Comparison of ENCODE assay signal across 9 mouse cellular contexts in genomic region chr11:106663838-106664237, GRCm38 (mm10). TPM values are rescaled to one million over a fixed set of nuclear protein-coding genes. Genes with fewer than 3 reads are reported as not detected.
A peak's percentile ranks its signal among the peaks of the same experiment; 100 is the strongest.
DNase-seq lines count a peak whose midpoint lies in the region; ATAC-seq and TF ChIP-seq lines count a peak whose summit lies in the region.
"Had no signal": no experiment of that assay in that cellular context is flagged by ENCODE, and none has a peak within 500 bp of the region (broad histone marks: within the 10 kb centered on the region; RNA-seq: fewer than 3 reads in every experiment).

No protein-coding gene starts in this region.

- H3K4me3 ChIP-seq in gastrocnemius, adult 2 months = no peak overlapping the region
- H3K4me3 ChIP-seq in kidney, postnatal 0 days (replicated peaks; ENCODE audit: low read depth, low read length) = no peak overlapping the region
- no peak overlapping the region for H3K4me3 ChIP-seq in ES-Bruce4 (ENCODE audit: low read depth, low read length)
- H3K4me3 ChIP-seq in embryonic facial prominence, embryonic 15.5 days (replicated peaks) = no peak overlapping the region
- H3K4me3 ChIP-seq in thymus, adult 2 months (ENCODE audit: control insufficient read depth, insufficient read depth, low read length) = no peak overlapping the region

- H3K27me3 ChIP-seq in kidney, postnatal 0 days (ENCODE audit: insufficient read depth, low read length) = no peaks in the 10 kb centered on the region
- no peaks in the 10 kb centered on the region for H3K27me3 ChIP-seq in ES-Bruce4 (ENCODE audit: control insufficient read depth, insufficient read depth, low read length, poor library complexity, severe bottlenecking)
- no peaks in the 10 kb centered on the region for H3K27me3 ChIP-seq in embryonic facial prominence, embryonic 15.5 days
- H3K27me3 ChIP-seq in thymus, adult 2 months (ENCODE audit: control insufficient read depth, insufficient read depth, low read length) = no peaks in the 10 kb centered on the region

- H3K9ac ChIP-seq in kidney, postnatal 0 days (ENCODE audit: low read depth, low read length) = no peak overlapping the region
- peak overlapping the region; percentile 11; the same call in 1 of the 2 replicates for H3K9ac ChIP-seq in ES-Bruce4 (ENCODE audit: low read depth, poor library complexity, severe bottlenecking)
- no peak overlapping the region for H3K9ac ChIP-seq in embryonic facial prominence, embryonic 15.5 days

- WGBS in kidney, postnatal 0 days = 67% methylated on average over 6 of the region's 6 CpGs
- 54% methylated on average over 6 of the region's 6 CpGs for WGBS in embryonic facial prominence, embryonic 15.5 days
- 87% methylated on average over 6 of the region's 6 CpGs for WGBS in thymus, adult 2 months

- no peak for TF ChIP-seq CTCF in gastrocnemius, adult 2 months (IDR thresholded peaks at IDR 0.05)
- TF ChIP-seq CTCF in kidney, postnatal 0 days (IDR thresholded peaks at IDR 0.05; ENCODE audit: low read depth) = no peak
- TF ChIP-seq CTCF in ES-Bruce4 (IDR thresholded peaks at IDR 0.05; ENCODE audit: low read depth, low read length) = no peak
- no peak for TF ChIP-seq CTCF in thymus, adult 2 months (IDR thresholded peaks at IDR 0.05; ENCODE audit: borderline replicate concordance, control insufficient read depth, extremely low read depth, insufficient read depth, low read length, poor library complexity)

- H3K4me1 ChIP-seq in kidney, postnatal 0 days (replicated peaks; ENCODE audit: insufficient read depth, low read length) = peaks cover 10% of the 10 kb centered on the region
- H3K4me1 ChIP-seq in ES-Bruce4 (ENCODE audit: control insufficient read depth, insufficient read depth, low read length) = peaks cover 7% of the 10 kb centered on the region
- peaks cover 33% of the 10 kb centered on the region for H3K4me1 ChIP-seq in embryonic facial prominence, embryonic 15.5 days
- H3K4me1 ChIP-seq in thymus, adult 2 months (replicated peaks; ENCODE audit: control insufficient read depth, insufficient read depth, low read length) = peaks cover 76% of the 10 kb centered on the region

- H3K4me2 ChIP-seq in kidney, postnatal 0 days (ENCODE audit: low read length) = no peak overlapping the region
- H3K4me2 ChIP-seq in embryonic facial prominence, embryonic 15.5 days (replicated peaks) = no peak overlapping the region

- intact Hi-C loops in gastrocnemius, adult 2 months (cut with DNase I) = no loop called here

- H3K27ac ChIP-seq in gastrocnemius, adult 2 months = peak overlapping the region; percentile 71
- H3K27ac ChIP-seq in kidney, postnatal 0 days = 0 out of 2 replicates have a peak overlapping the region, but pooled peaks have one; percentile 1
- H3K27ac ChIP-seq in ES-Bruce4 (ENCODE audit: insufficient read depth, low read length) = no peak overlapping the region
- 0 out of 2 replicates have a peak overlapping the region, but pooled peaks have one; percentile 17 for H3K27ac ChIP-seq in embryonic facial prominence, embryonic 15.5 days (replicated peaks)
- no peak overlapping the region; the same call in 1 of the 2 replicates for H3K27ac ChIP-seq in thymus, adult 2 months (ENCODE audit: control insufficient read depth, insufficient read depth, low read length)

- no peaks in the 10 kb centered on the region for H3K9me3 ChIP-seq in kidney, postnatal 0 days (replicated peaks; ENCODE audit: low read length)
- no peaks in the 10 kb centered on the region for H3K9me3 ChIP-seq in ES-Bruce4 (replicated peaks; ENCODE audit: control insufficient read depth, insufficient read depth, low read length, poor library complexity, severe bottlenecking)
- no peaks in the 10 kb centered on the region for H3K9me3 ChIP-seq in embryonic facial prominence, embryonic 15.5 days (replicated peaks)

- no peaks in the 10 kb centered on the region for H3K36me3 ChIP-seq in kidney, postnatal 0 days (ENCODE audit: insufficient read depth, low read length)
- 0 out of 2 replicates have a peak, but pooled peaks cover 2% of the 10 kb centered on the region for H3K36me3 ChIP-seq in ES-Bruce4 (ENCODE audit: control insufficient read depth, insufficient read depth, low read length, poor library complexity, severe bottlenecking)
- no peaks in the 10 kb centered on the region for H3K36me3 ChIP-seq in embryonic facial prominence, embryonic 15.5 days
- H3K36me3 ChIP-seq in thymus, adult 2 months (ENCODE audit: control insufficient read depth, insufficient read depth, low read length) = peaks cover 3% of the 10 kb centered on the region

- ATAC-seq in kidney, postnatal 0 days (replicated peaks; ENCODE audit: low FRiP score, low read depth) = no peak
- no peak for ATAC-seq in embryonic facial prominence, embryonic 15.5 days (ENCODE audit: insufficient number of reproducible peaks, low FRiP score, low TSS enrichment, low read depth)

- TF ChIP-seq POLR2A in ES-Bruce4 (IDR thresholded peaks at IDR 0.05; ENCODE audit: insufficient read depth, low read length) = no peak
- TF ChIP-seq POLR2A in thymus, adult 2 months (IDR thresholded peaks at IDR 0.05; ENCODE audit: control insufficient read depth, extremely low read depth, insufficient read depth, low read length, poor library complexity) = no peak

- DNase-seq in gastrocnemius, adult 2 months = no peak
- no peak for DNase-seq in gastrocnemius, postnatal 4 days (ENCODE audit: low spot score in 2 of 2)
- no peak for DNase-seq in kidney, postnatal 0 days (ENCODE audit: low spot score)
- no peak for DNase-seq in kidney, adult 8-10 months
- DNase-seq in thymus, adult 2 months = no peak
- DNase-seq in adrenal gland, adult 2 months = no peak
- DNase-seq: retina, postnatal 1 day had no signal

- TF ChIP-seq EP300 in ES-Bruce4 (IDR thresholded peaks at IDR 0.05; ENCODE audit: insufficient read depth, low read depth, low read length) = no peak

RNA-seq across cellular contexts. Expression of gene Tex2, which starts 50.6 kb away (rescaled TPM):
- 10 to 100 TPM; 59.2 to 65.5 TPM for total RNA-seq in gastrocnemius, adult 2 months (2021)
- 10 to 100 TPM; 20.1 to 21.7 TPM for total RNA-seq in gastrocnemius, postnatal 4 days (2021)
- 8.4 and 9.0 TPM in 2 replicates for polyA plus RNA-seq in kidney, postnatal 0 days (2015; fragmentation: Nextera tagmentation; extraction: Ambion mirVana)
- 28.8 and 31.3 TPM in 2 replicates for polyA plus RNA-seq in ES-Bruce4 (2011; ENCODE audit: insufficient read depth, insufficient read length, low read depth, missing spikeins)
- 11.7 and 11.9 TPM in 2 replicates for polyA plus RNA-seq in embryonic facial prominence, embryonic 15.5 days (2015; fragmentation: Nextera tagmentation; extraction: Ambion mirVana)
- polyA plus RNA-seq in thymus, adult 2 months (2012; rRNA removed) = 13.2 and 13.7 TPM in 2 replicates
- total RNA-seq in adrenal gland, adult 2 months (2021) = 10 to 100 TPM; 54.0 to 55.5 TPM
- polyA plus RNA-seq in adrenal gland, adult 2 months (2012; rRNA removed) = 14.0 and 15.8 TPM in 2 replicates

Comparison
In these comparisons a context has a peak if more than half of its experiments do, and no peak if none do; other contexts are left out.
1. H3K27ac ChIP-seq: peak in gastrocnemius, adult 2 months (single experiment), kidney, postnatal 0 days (single experiment) and embryonic facial prominence, embryonic 15.5 days (single experiment); none in ES-Bruce4 (single experiment) and thymus, adult 2 months (single experiment).